Mouse (Mus musculus) MEL (cell line): ENCODE data around the gene Pip5kl1. TPM values are rescaled to one million over a fixed set of nuclear protein-coding genes. Genes with fewer than 3 reads are reported as not detected.

Experiments used
- DNase-seq: peaks from one replicate; pipeline ENCODE4 v3.0.0; 2011; ENCODE audit warnings: low read depth, low spot score
- H3K27ac ChIP-seq: 2 replicates; pipeline ENCODE4 v1.5.1; 2012; ENCODE audit warnings: low read depth, mild to moderate bottlenecking, control low read depth, low read length, moderate library complexity; ENCODE audit not compliant: control insufficient read depth
- H3K27me3 ChIP-seq, 2 experiments: fragments of 150-350 bp in 1 of 2; sonication (generic) in 1 of 2; 2 replicates each; pipeline ENCODE4 v1.6.1; 2012; ENCODE audit warnings: low read length in 2 of 2, mild to moderate bottlenecking in 2 of 2, improper control_type of control experiment in 1 of 2, moderate library complexity in 1 of 2; ENCODE audit not compliant: insufficient read depth in 2 of 2, control insufficient read depth in 1 of 2
- H3K36me3 ChIP-seq, 2 experiments: 2 replicates each; pipeline ENCODE4 v1.6.1; 2012 to 2014; ENCODE audit warnings: low read length in 2 of 2, improper control_type of control experiment in 1 of 2, inconsistent platforms in 1 of 2, mild to moderate bottlenecking in 1 of 2; ENCODE audit not compliant: insufficient read depth in 2 of 2, control insufficient read depth in 1 of 2
- H3K4me1 ChIP-seq, 2 experiments: fragments of 150-350 bp in 1 of 2; sonication (generic) in 1 of 2; 2 replicates each; pipeline ENCODE4 v1.6.1; 2012; ENCODE audit warnings: low read length in 2 of 2, improper control_type of control experiment in 1 of 2, mild to moderate bottlenecking in 1 of 2; ENCODE audit not compliant: insufficient read depth in 2 of 2, control insufficient read depth in 1 of 2
- H3K4me3 ChIP-seq, 2 experiments: fragments of 150-350 bp in 1 of 2; sonication (generic) in 1 of 2; 2 replicates each; pipeline ENCODE4 v1.5.1; 2012; ENCODE audit warnings: low read depth in 2 of 2, low read length in 2 of 2, mild to moderate bottlenecking in 2 of 2, moderate library complexity in 2 of 2, control low read depth in 1 of 2, improper control_type of control experiment in 1 of 2; ENCODE audit not compliant: control insufficient read depth in 1 of 2, insufficient read depth in 1 of 2
- H3K79me2 ChIP-seq: 2 replicates; pipeline ENCODE4 v1.6.1; 2012; ENCODE audit warnings: mild to moderate bottlenecking, low read length, moderate library complexity; ENCODE audit not compliant: control insufficient read depth, poor library complexity, insufficient read depth
- H3K9ac ChIP-seq: 2 replicates; pipeline ENCODE4 v1.6.1; 2012; ENCODE audit warnings: low read depth, mild to moderate bottlenecking, control low read depth, low read length, moderate library complexity; ENCODE audit not compliant: control insufficient read depth, poor library complexity, severe bottlenecking
- H3K9me3 ChIP-seq: fragments of 150-350 bp; sonication (generic); replicated peaks from 2 replicates; pipeline ENCODE4 v1.6.1; 2012; ENCODE audit warnings: mild to moderate bottlenecking, low read length, improper control_type of control experiment, moderate library complexity; ENCODE audit not compliant: insufficient read depth
- BHLHE40 ChIP-seq: IDR thresholded peaks from 2 replicates; pipeline ENCODE4 v1.6.1; 2012; ENCODE audit warnings: low read depth, mild to moderate bottlenecking, inconsistent platforms, low read length, improper control_type of control experiment, borderline replicate concordance
- CHD2 ChIP-seq: IDR thresholded peaks from 2 replicates; pipeline ENCODE4 v1.6.1; 2011; ENCODE audit warnings: low read length, improper control_type of control experiment
- ELF1 ChIP-seq: IDR thresholded peaks from 2 replicates; pipeline ENCODE4 v1.6.1; 2014; ENCODE audit warnings: low read depth, mild to moderate bottlenecking, inconsistent platforms, low read length, improper control_type of control experiment, moderate library complexity
- ETS1 ChIP-seq: IDR thresholded peaks from 2 replicates; pipeline ENCODE4 v1.6.1; 2012; ENCODE audit warnings: low read depth, mild to moderate bottlenecking, inconsistent platforms, low read length, improper control_type of control experiment, moderate library complexity
- GATA1 ChIP-seq: IDR thresholded peaks from 2 replicates; pipeline ENCODE4 v1.6.1; 2011; ENCODE audit warnings: low read depth, low read length, improper control_type of control experiment
- KAT2A ChIP-seq: conservative IDR thresholded peaks from 2 replicates; pipeline ENCODE4 v1.6.1; 2012; ENCODE audit warnings: low read depth, low read length, improper control_type of control experiment, inconsistent platforms
- MAFK ChIP-seq: IDR thresholded peaks from 2 replicates; pipeline ENCODE4 v1.6.1; 2011; ENCODE audit warnings: low read depth, mild to moderate bottlenecking, low read length, improper control_type of control experiment, borderline replicate concordance
- MAZ ChIP-seq: IDR thresholded peaks from 2 replicates; pipeline ENCODE4 v1.6.1; 2012; ENCODE audit warnings: low read depth, mild to moderate bottlenecking, inconsistent platforms, low read length, improper control_type of control experiment
- MXI1 ChIP-seq: IDR thresholded peaks from 2 replicates; pipeline ENCODE4 v1.6.1; 2011; ENCODE audit warnings: mild to moderate bottlenecking, low read depth, low read length, improper control_type of control experiment
- MYB ChIP-seq: IDR thresholded peaks from 2 replicates; pipeline ENCODE4 v1.6.1; 2011; ENCODE audit warnings: mild to moderate bottlenecking, low read depth, low read length, improper control_type of control experiment
- MYC ChIP-seq: IDR thresholded peaks from 2 replicates; pipeline ENCODE4 v1.6.1; 2011; ENCODE audit warnings: low read depth, mild to moderate bottlenecking, low read length, improper control_type of control experiment, moderate library complexity
- NELFE ChIP-seq: IDR thresholded peaks from 2 replicates; pipeline ENCODE4 v1.6.1; 2011; ENCODE audit warnings: low read depth, low read length, improper control_type of control experiment
- NRF1 ChIP-seq: IDR thresholded peaks from 2 replicates; pipeline ENCODE4 v1.6.1; 2014; ENCODE audit warnings: low read depth, mild to moderate bottlenecking, inconsistent platforms, low read length, improper control_type of control experiment, moderate library complexity; ENCODE audit not compliant: poor library complexity, insufficient read depth, severe bottlenecking
- POLR2A ChIP-seq, 2 experiments: IDR thresholded peaks; 2 replicates each; pipeline ENCODE4 v1.6.1; 2011 to 2012; ENCODE audit warnings: low read length in 2 of 2, mild to moderate bottlenecking in 2 of 2, control low read depth in 1 of 2, improper control_type of control experiment in 1 of 2, low read depth in 1 of 2, moderate library complexity in 1 of 2; ENCODE audit not compliant: control insufficient read depth in 1 of 2, insufficient read depth in 1 of 2, poor library complexity in 1 of 2
- POLR2AphosphoS2 ChIP-seq: IDR thresholded peaks from 2 replicates; pipeline ENCODE4 v1.6.1; 2011; ENCODE audit warnings: low read length, improper control_type of control experiment
- POLR2AphosphoS5 ChIP-seq: IDR thresholded peaks from 2 replicates; pipeline ENCODE4 v1.6.1; 2012; ENCODE audit warnings: low read depth, borderline replicate concordance, mild to moderate bottlenecking, inconsistent platforms, low read length, moderate library complexity, mixed read lengths
- SMC3 ChIP-seq: IDR thresholded peaks from 2 replicates; pipeline ENCODE4 v1.6.1; 2011; ENCODE audit warnings: low read depth, low read length, improper control_type of control experiment
- UBTF ChIP-seq: IDR thresholded peaks from 2 replicates; pipeline ENCODE4 v1.6.1; 2012; ENCODE audit warnings: low read depth, mild to moderate bottlenecking, inconsistent platforms, low read length, improper control_type of control experiment, moderate library complexity, borderline replicate concordance; ENCODE audit not compliant: insufficient read depth
- ZC3H11A ChIP-seq: IDR thresholded peaks from 2 replicates; pipeline ENCODE4 v1.6.1; 2012; ENCODE audit warnings: low read depth, mild to moderate bottlenecking, inconsistent platforms, low read length, improper control_type of control experiment
- ZMIZ1 ChIP-seq: IDR thresholded peaks from 2 replicates; pipeline ENCODE4 v1.6.1; 2012; ENCODE audit warnings: low read depth, mild to moderate bottlenecking, inconsistent platforms, low read length, improper control_type of control experiment, moderate library complexity
- polyA plus RNA-seq, 2 experiments: library from polyadenylated mRNA; stranded (reverse) in 1 of 2; unstranded in 1 of 2; fragments of >175 nt in 1 of 2; fragments of >200 nt in 1 of 2; gene quantifications; 2 replicates each; pipeline versions ENCODE4 v1.2.1 to v1.2.4; 2012; ENCODE audit warnings: low replicate concordance in 2 of 2, low read depth in 1 of 2; ENCODE audit not compliant: insufficient read length in 2 of 2, insufficient read depth in 1 of 2, missing spikeins in 1 of 2
- total RNA-seq: library from RNA; depleted of rRNA; stranded (reverse); fragments of 300-350 nt; gene quantifications from 2 replicates; pipeline ENCODE4 v1.2.3, GENCODE M21; 2012

Gene Pip5kl1
- total and polyA plus RNA-seq, 3 experiments = 0.22 to 0.58 TPM; not detected in 1

DNA sequence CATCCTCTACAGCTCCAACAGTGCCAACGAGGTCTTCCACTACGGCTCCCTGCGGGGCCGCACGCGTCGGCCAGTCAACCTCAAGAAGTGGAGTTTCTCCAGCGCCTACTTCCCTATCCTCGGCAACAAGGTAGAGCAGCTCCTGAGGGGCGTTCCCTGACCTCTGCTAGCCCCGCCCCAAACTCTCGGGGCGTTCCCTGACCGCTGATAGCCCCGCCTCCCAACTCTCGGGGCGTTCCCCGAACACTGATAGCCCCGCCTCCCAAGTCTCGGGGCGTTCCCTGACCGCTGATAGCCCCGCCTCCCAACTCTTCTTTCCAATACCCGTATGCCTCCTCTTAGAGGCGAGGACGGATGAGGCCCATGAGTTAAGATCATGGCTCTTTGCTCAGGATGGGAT, 37.7 kb downstream of the Pip5kl1 start:
- TF ChIP-seq ELF1 (no peak), ZMIZ1 (no peak), POLR2A (IDR thresholded peaks at IDR 0.05; ENCODE audit: control insufficient read depth in 1 of 2, insufficient read depth in 1 of 2, low read depth in 1 of 2, low read length in 2 of 2, poor library complexity in 1 of 2) (no peak), NELFE (no peak), GATA1 (no peak), UBTF (no peak), ZC3H11A (no peak), KAT2A (no peak), BHLHE40 (no peak), MAZ (no peak), MXI1 (no peak), CHD2 (no peak), ETS1 (no peak), MAFK (no peak), MYB (no peak), MYC (no peak), SMC3 (no peak), POLR2AphosphoS5 (no peak), NRF1 (no peak), POLR2AphosphoS2 (no peak)
- Histone ChIP-seq H3K79me2 (0 out of 2 replicates have a peak, but pooled peaks cover 2% of the 10 kb centered on the region), H3K36me3 (peaks cover 1 to 6% of the 10 kb centered on the region in 2 experiments; a peak in 2 of 4 replicates), H3K4me1 (peaks cover 6 to 26% of the 10 kb centered on the region in 2 experiments), H3K4me3 (no peak overlapping the region), H3K27me3 (no peaks in the 10 kb centered on the region), H3K9ac (no peak overlapping the region), H3K9me3 (no peaks in the 10 kb centered on the region), H3K27ac (no peak overlapping the region)
- no peak for DNase-seq

DNA sequence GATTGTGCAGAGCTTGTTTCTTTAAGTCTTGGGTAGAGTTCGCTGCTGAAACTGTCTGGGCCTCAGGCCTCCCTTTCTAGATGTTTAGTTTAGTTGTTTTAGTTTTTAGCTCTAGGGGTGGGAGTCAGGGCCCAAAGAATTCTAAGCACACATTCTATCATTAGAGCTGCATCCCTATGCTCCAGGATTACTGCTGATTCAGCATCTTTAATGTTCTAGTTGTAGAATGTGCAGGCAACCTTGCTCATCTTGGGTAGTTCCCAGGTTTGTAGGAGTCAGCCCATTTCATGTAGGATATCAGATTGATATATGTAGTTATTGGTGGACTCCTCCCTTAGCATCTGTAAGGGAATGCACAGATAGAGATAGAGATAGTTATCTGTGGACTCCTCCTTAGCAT, 42.5 kb downstream of the Pip5kl1 start:
- Histone ChIP-seq H3K27me3 (no peaks in the 10 kb centered on the region), H3K79me2 (no peaks in the 10 kb centered on the region), H3K4me3 (no peak overlapping the region), H3K27ac (no peak overlapping the region), H3K9ac (no peak overlapping the region), H3K9me3 (no peaks in the 10 kb centered on the region), H3K4me1 (peaks cover 2 to 17% of the 10 kb centered on the region in 2 experiments; a peak in 3 of 4 replicates), H3K36me3 (peaks cover 1 to 11% of the 10 kb centered on the region in 2 experiments; a peak in 2 of 4 replicates)
- no peak for DNase-seq
- TF ChIP-seq MAFK (peak; percentile 93), POLR2AphosphoS5 (no peak)
